Mouse (Mus musculus) embryonic fibroblast, embryonic 13.5 days (primary cell): ENCODE data around the gene Vwce.

ENCODE experiments used
- CTCF ChIP-seq: IDR thresholded peaks from 2 replicates; pipeline ENCODE4 v1.5.1; 2011; ENCODE audit warnings: mild to moderate bottlenecking, control low read depth, low read length, moderate library complexity, borderline replicate concordance; ENCODE audit not compliant: insufficient read depth
- POLR2A ChIP-seq: IDR thresholded peaks from 2 replicates; pipeline ENCODE4 v1.6.1; 2011; ENCODE audit warnings: low read depth, mild to moderate bottlenecking, control low read depth, low read length, moderate library complexity

GRCm38 (mm10) chr19:10590301-10590700, 43.7 kb upstream of the Vwce start:
- TF ChIP-seq POLR2A (no peak), CTCF (no peak)
